Mouse (Mus musculus): ENCODE measurements at regions not wholly inside any gene's neighbourhood (a gene's known extent, or its start where the extent isn't known, plus 50 kb on each side); places are given as distances from the start of the nearest gene placed in this dataset.

- Histone ChIP-seq H3K27me3 (no peaks in the 10 kb centered on the region), H3K4me1 (no peaks in the 10 kb centered on the region), H3K4me3 (no peak overlapping the region), H3K36me3 (no peaks in the 10 kb centered on the region), H3K9ac (no peak overlapping the region), H3K4me2 (replicated peaks) (no peak overlapping the region), H3K9me3 (no peaks in the 10 kb centered on the region), H3K27ac (no peak overlapping the region)
- WGBS: 84% methylated on average over 2 of the region's 2 CpGs
- ATAC-seq (ENCODE audit: insufficient number of reproducible peaks, insufficient read depth, low FRiP score, low TSS enrichment): no peak
Observed at GRCm38 (mm10) chr11:89247991-89248390, 54.1 kb downstream of the Nog start.

DNA sequence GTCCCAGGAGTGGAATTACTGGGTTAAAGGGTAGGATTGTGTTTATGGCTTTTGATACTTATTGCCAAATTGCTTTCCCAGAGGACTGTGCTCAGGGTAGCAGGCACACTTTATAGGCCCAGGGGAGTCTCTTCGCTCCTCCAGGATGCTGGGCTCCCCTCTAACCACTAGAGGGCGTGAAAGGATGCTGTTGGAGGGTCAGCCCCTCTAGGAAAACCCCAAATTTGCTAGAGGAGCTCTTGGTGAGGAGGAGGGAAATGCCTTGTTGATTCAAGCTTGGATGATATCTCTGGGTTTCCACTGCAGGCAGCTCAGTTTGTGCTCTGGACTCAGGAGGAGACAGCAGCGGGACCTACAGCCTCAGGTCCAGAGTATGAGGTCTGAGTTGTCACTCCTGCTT, 58.8 kb downstream of the Nog start:
- ATAC-seq (ENCODE audit: insufficient number of reproducible peaks, insufficient read depth, low FRiP score, low TSS enrichment): no peak
- 21% methylated on average over 3 of the region's 3 CpGs for WGBS
- no peaks in the 10 kb centered on the region for H3K27me3 ChIP-seq
- no peaks in the 10 kb centered on the region for H3K4me1 ChIP-seq
- H3K4me3 ChIP-seq: no peak overlapping the region
- H3K4me2 ChIP-seq (replicated peaks): no peak overlapping the region
- H3K9me3 ChIP-seq: no peaks in the 10 kb centered on the region
- H3K27ac ChIP-seq: no peak overlapping the region
- no peaks in the 10 kb centered on the region for H3K36me3 ChIP-seq
- H3K9ac ChIP-seq: no peak overlapping the region

- Histone ChIP-seq H3K4me3 (no peak overlapping the region), H3K27ac (no peak overlapping the region), H3K9ac (no peak overlapping the region), H3K9me3 (no peaks in the 10 kb centered on the region), H3K4me2 (replicated peaks) (no peak overlapping the region), H3K27me3 (no peaks in the 10 kb centered on the region), H3K4me1 (no peaks in the 10 kb centered on the region), H3K36me3 (no peaks in the 10 kb centered on the region)
- 69% methylated on average over 2 of the region's 2 CpGs for WGBS
- no peak for ATAC-seq (ENCODE audit: insufficient number of reproducible peaks, insufficient read depth, low FRiP score, low TSS enrichment)
Observed at GRCm38 (mm10) chr11:89242130-89242529, 60.0 kb downstream of the Nog start.

DNA sequence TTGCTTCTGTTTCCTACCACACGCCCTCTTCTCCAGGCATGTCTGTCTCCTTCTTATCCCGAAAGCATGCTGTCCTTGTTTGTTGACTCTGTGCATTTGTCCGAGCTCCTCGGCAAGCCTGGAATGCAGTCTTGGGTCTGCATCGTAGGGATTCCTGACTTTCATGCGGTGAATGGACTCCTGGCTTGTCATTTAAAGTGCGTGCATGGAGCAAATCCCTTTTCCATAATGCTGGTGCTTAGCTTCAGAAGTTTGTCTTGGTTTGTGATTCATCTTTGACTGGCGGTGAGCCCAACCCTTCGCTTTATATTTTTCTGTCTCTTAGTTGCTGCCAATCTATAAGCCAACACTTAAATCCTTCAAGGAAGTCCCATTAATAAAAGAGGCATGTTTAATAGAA, 62.2 kb downstream of the Nog start:
- no peak overlapping the region for H3K4me2 ChIP-seq (replicated peaks)
- H3K4me3 ChIP-seq: no peak overlapping the region

GRCm38 (mm10) chr11:89236904-89237303, 65.2 kb downstream of the Nog start:
- Histone ChIP-seq H3K9me3 (no peaks in the 10 kb centered on the region), H3K4me1 (no peaks in the 10 kb centered on the region), H3K27ac (no peak overlapping the region), H3K27me3 (no peaks in the 10 kb centered on the region), H3K9ac (no peak overlapping the region), H3K4me2 (replicated peaks) (no peak overlapping the region), H3K36me3 (no peaks in the 10 kb centered on the region), H3K4me3 (no peak overlapping the region)
- ATAC-seq (ENCODE audit: insufficient number of reproducible peaks, insufficient read depth, low FRiP score, low TSS enrichment): no peak
- WGBS: 93% methylated on average over 3 of the region's 3 CpGs

More for the DNA sequence above, 62.2 kb downstream of the Nog start:
- Histone ChIP-seq H3K27ac (no peak overlapping the region), H3K9ac (no peak overlapping the region), H3K36me3 (no peaks in the 10 kb centered on the region), H3K27me3 (no peaks in the 10 kb centered on the region), H3K4me1 (no peaks in the 10 kb centered on the region), H3K9me3 (no peaks in the 10 kb centered on the region)
- no peak for ATAC-seq (ENCODE audit: insufficient number of reproducible peaks, insufficient read depth, low FRiP score, low TSS enrichment)
- 58% methylated on average over 9 of the region's 9 CpGs for WGBS

DNA sequence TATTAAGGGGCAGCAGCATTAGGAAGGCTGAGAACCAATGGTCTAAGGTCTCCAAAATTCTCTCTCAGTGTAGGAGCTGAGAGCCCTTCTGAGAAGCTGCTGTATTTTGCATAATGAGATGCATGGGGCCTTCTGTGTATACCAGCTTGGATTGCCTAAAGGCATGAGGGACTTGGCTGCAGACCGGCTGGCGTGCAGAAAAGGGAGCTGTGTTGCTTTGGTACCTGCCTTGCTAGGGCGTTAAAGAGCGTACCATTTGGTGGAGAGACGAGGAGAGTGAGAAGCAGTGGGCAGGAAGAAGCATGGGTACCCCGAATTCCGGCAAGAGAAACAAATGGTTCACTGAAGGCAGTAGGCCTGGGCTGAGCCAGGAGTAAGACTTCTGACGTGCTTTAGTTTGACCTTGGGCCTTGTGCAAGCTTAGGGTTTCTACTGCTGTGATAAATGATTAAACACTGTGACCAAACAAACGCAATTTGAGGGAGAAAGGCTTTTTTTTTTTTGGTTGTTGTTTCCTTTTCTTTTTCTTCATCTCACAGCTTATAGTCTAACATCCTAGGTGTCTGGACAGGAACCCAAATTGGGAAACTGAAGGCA, 69.2 kb downstream of the Nog start:
- H3K9ac ChIP-seq: no peak overlapping the region
- H3K27ac ChIP-seq: no peak overlapping the region
- no peak overlapping the region for H3K4me3 ChIP-seq
- H3K9me3 ChIP-seq: no peaks in the 10 kb centered on the region
- ATAC-seq (ENCODE audit: insufficient number of reproducible peaks, insufficient read depth, low FRiP score, low TSS enrichment): no peak
- no peaks in the 10 kb centered on the region for H3K4me1 ChIP-seq
- H3K4me2 ChIP-seq (replicated peaks): no peak overlapping the region
- no peaks in the 10 kb centered on the region for H3K27me3 ChIP-seq
- H3K36me3 ChIP-seq: no peaks in the 10 kb centered on the region
- WGBS: 70% methylated on average over 9 of the region's 9 CpGs

DNA sequence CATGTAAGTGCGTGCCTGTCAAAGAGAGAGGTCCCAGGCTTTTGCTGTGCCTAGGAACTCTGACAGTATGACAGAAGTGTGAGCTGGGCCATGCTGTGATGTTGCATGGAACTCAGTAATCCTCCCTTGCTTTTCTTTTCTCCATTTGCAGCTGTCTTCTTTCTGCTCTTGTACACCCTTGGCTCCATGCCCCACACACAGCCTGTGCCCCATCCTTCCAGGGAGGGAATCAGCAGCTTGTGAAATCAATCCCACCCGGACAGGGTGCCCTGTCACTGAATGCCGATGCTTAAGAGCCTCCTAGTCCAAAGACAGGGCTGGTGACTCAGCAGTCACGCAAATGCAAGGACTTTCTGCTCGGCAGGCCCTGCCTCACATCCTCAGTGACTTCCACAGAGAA, 72.4 kb downstream of the Nog start:
- ATAC-seq (ENCODE audit: insufficient number of reproducible peaks, insufficient read depth, low FRiP score, low TSS enrichment): no peak
- Histone ChIP-seq H3K4me3 (no peak overlapping the region), H3K27me3 (no peaks in the 10 kb centered on the region), H3K27ac (no peak overlapping the region), H3K4me2 (replicated peaks) (no peak overlapping the region), H3K9me3 (no peaks in the 10 kb centered on the region), H3K9ac (no peak overlapping the region), H3K4me1 (no peaks in the 10 kb centered on the region), H3K36me3 (no peaks in the 10 kb centered on the region)
- WGBS: 62% methylated on average over 5 of the region's 5 CpGs

- Histone ChIP-seq H3K4me3 (no peak overlapping the region), H3K27me3 (no peaks in the 10 kb centered on the region), H3K27ac (no peak overlapping the region), H3K9me3 (no peaks in the 10 kb centered on the region), H3K4me1 (peaks cover 9% of the 10 kb centered on the region), H3K4me2 (replicated peaks) (no peak overlapping the region), H3K9ac (no peak overlapping the region), H3K36me3 (no peaks in the 10 kb centered on the region)
- 88% methylated on average over 5 of the region's 5 CpGs for WGBS
- ATAC-seq (ENCODE audit: insufficient number of reproducible peaks, insufficient read depth, low FRiP score, low TSS enrichment): no peak
Observed at GRCm38 (mm10) chr11:89213204-89213603, 88.9 kb downstream of the Nog start.

DNA sequence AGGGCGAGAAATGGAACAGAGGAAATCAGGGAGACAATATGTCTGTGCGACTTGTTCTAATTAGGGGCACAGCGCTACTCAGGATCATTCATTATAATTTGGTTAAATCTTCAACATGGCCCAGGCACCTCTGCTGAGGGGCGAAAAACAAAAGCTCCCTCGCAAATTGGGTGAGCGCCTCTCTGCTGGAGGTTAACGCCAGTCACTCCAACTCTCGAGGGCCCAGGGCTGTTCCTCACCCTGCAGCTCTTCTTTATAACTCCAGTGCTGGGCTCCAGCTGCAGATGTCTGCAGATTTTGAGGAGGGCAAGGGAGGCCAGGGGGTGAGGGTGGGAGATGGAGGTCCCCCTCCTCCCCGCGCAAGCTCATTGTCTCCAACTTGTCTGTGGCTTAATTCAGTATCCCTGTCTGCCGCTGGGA, 92.6 kb downstream of the Nog start:
- peak overlapping the region; percentile 14; the same call in 1 of the 2 replicates for H3K4me2 ChIP-seq (replicated peaks)
- 22% methylated on average over 11 of the region's 11 CpGs for WGBS
- H3K27me3 ChIP-seq: no peaks in the 10 kb centered on the region
- 0 out of 2 replicates have a peak overlapping the region, but pooled peaks have one; percentile 38 for H3K27ac ChIP-seq
- no peaks in the 10 kb centered on the region for H3K36me3 ChIP-seq
- H3K4me1 ChIP-seq: peaks cover 19% of the 10 kb centered on the region
- H3K4me3 ChIP-seq: no peak overlapping the region
- H3K9me3 ChIP-seq: no peaks in the 10 kb centered on the region
- no peak overlapping the region; the same call in 1 of the 2 replicates for H3K9ac ChIP-seq
- no peak for ATAC-seq (ENCODE audit: insufficient number of reproducible peaks, insufficient read depth, low FRiP score, low TSS enrichment)

GRCm38 (mm10) chr11:89209072-89209471, 93.1 kb downstream of the Nog start:
- no peak overlapping the region for H3K4me3 ChIP-seq

DNA sequence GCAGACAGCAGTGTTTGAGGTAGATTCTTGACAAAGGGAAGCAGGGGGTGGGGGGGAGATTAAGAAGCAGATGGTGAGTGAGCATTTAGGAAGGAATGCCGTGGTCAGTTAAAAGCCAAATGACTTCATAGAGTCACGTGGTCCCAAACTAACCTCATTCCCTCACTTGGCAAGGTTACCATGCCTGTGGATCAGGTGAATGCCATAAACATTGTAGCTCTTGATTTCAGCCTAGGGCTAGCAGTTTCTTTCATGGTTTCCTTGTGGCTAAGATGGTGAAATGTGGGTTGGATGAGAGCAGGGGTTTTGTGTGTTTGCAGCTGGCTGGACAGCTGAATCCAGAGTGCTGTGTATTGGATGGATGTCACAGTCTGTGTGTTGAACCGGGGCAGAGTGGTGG, 95.3 kb downstream of the Nog start:
- peaks cover 19% of the 10 kb centered on the region for H3K4me1 ChIP-seq
- H3K27me3 ChIP-seq: no peaks in the 10 kb centered on the region
- no peaks in the 10 kb centered on the region for H3K9me3 ChIP-seq
- H3K4me3 ChIP-seq: no peak overlapping the region
- H3K36me3 ChIP-seq: no peaks in the 10 kb centered on the region
- no peak overlapping the region for H3K9ac ChIP-seq
- no peak overlapping the region for H3K4me2 ChIP-seq (replicated peaks)
- 37% methylated on average over 3 of the region's 3 CpGs for WGBS
- no peak for ATAC-seq (ENCODE audit: insufficient number of reproducible peaks, insufficient read depth, low FRiP score, low TSS enrichment)
- H3K27ac ChIP-seq: no peak overlapping the region

More at GRCm38 (mm10) chr11:89209072-89209471, 93.1 kb downstream of the Nog start:
- no peak overlapping the region for H3K9ac ChIP-seq
- WGBS: 43% methylated on average over 6 of the region's 6 CpGs
- H3K27ac ChIP-seq: no peak overlapping the region
- H3K9me3 ChIP-seq: no peaks in the 10 kb centered on the region
- peaks cover 19% of the 10 kb centered on the region for H3K4me1 ChIP-seq
- H3K36me3 ChIP-seq: no peaks in the 10 kb centered on the region
- ATAC-seq (ENCODE audit: insufficient number of reproducible peaks, insufficient read depth, low FRiP score, low TSS enrichment): no peak
- peak overlapping the region; percentile 14; the same call in 1 of the 2 replicates for H3K4me2 ChIP-seq (replicated peaks)
- no peaks in the 10 kb centered on the region for H3K27me3 ChIP-seq

DNA sequence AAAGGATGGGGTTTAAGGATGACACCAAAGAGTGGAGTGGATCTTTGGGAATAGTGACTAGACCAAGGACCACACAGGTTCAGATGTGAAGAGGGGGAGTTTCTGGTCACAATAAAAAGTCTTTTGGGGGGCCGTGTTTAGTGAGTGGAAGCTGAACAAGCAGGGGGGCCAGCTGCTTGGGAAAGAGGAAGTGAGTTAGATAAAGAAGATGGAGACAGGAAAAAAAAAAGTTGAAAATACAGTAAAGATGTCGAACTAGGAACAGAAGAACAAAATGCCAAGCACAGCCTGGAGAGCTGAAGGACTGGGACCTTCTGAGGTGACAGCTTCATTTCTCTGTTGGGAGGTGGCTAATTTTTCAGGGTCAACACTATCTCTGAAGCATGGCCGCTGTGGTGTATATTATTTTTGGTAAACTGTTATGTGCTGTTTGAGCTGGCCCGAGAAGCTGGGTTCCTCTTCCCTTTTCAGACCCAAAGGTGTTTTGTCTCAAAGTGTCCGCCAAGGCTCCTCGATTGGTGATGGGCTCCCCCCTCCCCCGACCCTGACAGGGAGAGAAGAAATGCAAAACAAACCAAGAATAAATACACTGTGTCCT, 97.1 kb downstream of the Nog start:
- H3K9me3 ChIP-seq: no peaks in the 10 kb centered on the region
- H3K4me2 ChIP-seq (replicated peaks): no peak overlapping the region
- H3K9ac ChIP-seq: no peak overlapping the region
- H3K4me1 ChIP-seq: peaks cover 17% of the 10 kb centered on the region
- no peak overlapping the region for H3K27ac ChIP-seq
- WGBS: 78% methylated on average over 7 of the region's 7 CpGs
- ATAC-seq (ENCODE audit: insufficient number of reproducible peaks, insufficient read depth, low FRiP score, low TSS enrichment): no peak
- H3K27me3 ChIP-seq: no peaks in the 10 kb centered on the region
- no peaks in the 10 kb centered on the region for H3K36me3 ChIP-seq
- H3K4me3 ChIP-seq: no peak overlapping the region
